Comparison of ENCODE assay signal across 8 mouse cellular contexts in the genomic region with DNA sequence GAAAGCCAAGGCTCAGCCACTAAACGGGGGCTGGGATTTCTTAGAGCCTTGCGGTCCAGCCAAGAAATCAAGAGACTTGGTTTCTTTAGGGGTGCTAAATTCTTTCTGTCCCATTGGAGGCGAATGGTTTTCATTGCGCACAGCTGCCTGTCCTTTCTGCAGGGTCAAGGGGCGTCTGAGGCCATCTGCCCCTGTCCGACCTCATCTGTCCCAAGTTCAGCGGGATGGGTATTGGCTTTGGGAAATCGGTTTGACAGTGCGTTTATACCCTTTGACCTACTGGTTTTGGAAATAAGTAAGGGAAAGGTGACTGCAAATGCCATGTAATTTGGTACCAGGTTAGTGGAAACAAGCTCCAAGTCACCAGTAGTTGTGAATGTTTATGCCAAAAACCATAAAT. TPM values are rescaled to one million over a fixed set of nuclear protein-coding genes. Genes with fewer than 3 reads are reported as not detected.
DNase-seq lines count a peak whose midpoint lies in the region; ATAC-seq and TF ChIP-seq lines count a peak whose summit lies in the region.

No protein-coding gene starts in this region.

- H3K4me3 ChIP-seq in neural tube, embryonic 11.5 days (ENCODE audit: low read depth, low read length): peak overlapping the region; percentile 74
- peak overlapping the region; percentile 73 for H3K4me3 ChIP-seq in limb, embryonic 14.5 days (replicated peaks; ENCODE audit: low read length)
- H3K4me3 ChIP-seq in stomach, postnatal 0 days (ENCODE audit: low read depth, low read length): peak overlapping the region; percentile 67

- no peak overlapping the region for H3K27ac ChIP-seq in neural tube, embryonic 11.5 days (ENCODE audit: low read depth, low read length)
- H3K27ac ChIP-seq in limb, embryonic 14.5 days (replicated peaks; ENCODE audit: low read depth, low read length): peak overlapping the region; percentile 83; the same call in 1 of the 2 replicates
- H3K27ac ChIP-seq in stomach, postnatal 0 days (replicated peaks): peak overlapping the region; percentile 86

- under 1% methylated on average over 9 of the region's 9 CpGs for WGBS in neural tube, embryonic 11.5 days
- 4% methylated on average over 9 of the region's 9 CpGs for WGBS in limb, embryonic 14.5 days
- 1% methylated on average over 9 of the region's 9 CpGs for WGBS in stomach, postnatal 0 days

- H3K36me3 ChIP-seq in neural tube, embryonic 11.5 days (ENCODE audit: control insufficient read depth, insufficient read depth, low read length): peaks cover 9% of the 10 kb centered on the region
- peaks cover 32% of the 10 kb centered on the region for H3K36me3 ChIP-seq in limb, embryonic 14.5 days (ENCODE audit: control insufficient read depth, insufficient read depth, low read length)
- H3K36me3 ChIP-seq in stomach, postnatal 0 days (ENCODE audit: control insufficient read depth, insufficient read depth, low read length): 0 out of 2 replicates have a peak, but pooled peaks cover 3% of the 10 kb centered on the region

- H3K4me2 ChIP-seq in neural tube, embryonic 11.5 days (ENCODE audit: low read depth): peak overlapping the region; percentile 57
- H3K4me2 ChIP-seq in limb, embryonic 14.5 days (replicated peaks; ENCODE audit: low read depth, low read length, severe bottlenecking): peak overlapping the region; percentile 85
- H3K4me2 ChIP-seq in stomach, postnatal 0 days (replicated peaks; ENCODE audit: low read depth): peak overlapping the region; percentile 89

- peak overlapping the region; percentile 62 for H3K9ac ChIP-seq in neural tube, embryonic 11.5 days (ENCODE audit: low read length)
- H3K9ac ChIP-seq in limb, embryonic 14.5 days (ENCODE audit: low read depth, low read length, severe bottlenecking): peak overlapping the region; percentile 73
- peak overlapping the region; percentile 69 for H3K9ac ChIP-seq in stomach, postnatal 0 days (ENCODE audit: low read length)

- no peaks in the 10 kb centered on the region for H3K9me3 ChIP-seq in neural tube, embryonic 11.5 days (ENCODE audit: control insufficient read depth, low read length)
- no peaks in the 10 kb centered on the region for H3K9me3 ChIP-seq in limb, embryonic 14.5 days (ENCODE audit: control insufficient read depth, low read length)
- H3K9me3 ChIP-seq in stomach, postnatal 0 days (ENCODE audit: control insufficient read depth, low read length): no peaks in the 10 kb centered on the region

- no peak for TF ChIP-seq POLR2A in limb, embryonic 14.5 days (IDR thresholded peaks at IDR 0.05; ENCODE audit: borderline replicate concordance, extremely low read depth, insufficient read depth, insufficient read length)

- no peak for TF ChIP-seq CTCF in stomach, postnatal 0 days (IDR thresholded peaks at IDR 0.05; ENCODE audit: low read depth)

- no peak for TF ChIP-seq EP300 in stomach, postnatal 0 days (optimal IDR thresholded peaks at IDR 0.05)

- no peaks in the 10 kb centered on the region for H3K27me3 ChIP-seq in neural tube, embryonic 11.5 days (ENCODE audit: control insufficient read depth, insufficient read depth, low read length)
- H3K27me3 ChIP-seq in limb, embryonic 14.5 days (ENCODE audit: control insufficient read depth, insufficient read depth, low read length): no peaks in the 10 kb centered on the region
- H3K27me3 ChIP-seq in stomach, postnatal 0 days (ENCODE audit: control insufficient read depth, insufficient read depth, low read length): no peaks in the 10 kb centered on the region

- H3K4me1 ChIP-seq in neural tube, embryonic 11.5 days (ENCODE audit: control insufficient read depth, insufficient read depth, low read length): 0 out of 2 replicates have a peak, but pooled peaks cover 3% of the 10 kb centered on the region
- peaks cover 7% of the 10 kb centered on the region for H3K4me1 ChIP-seq in limb, embryonic 14.5 days (ENCODE audit: control insufficient read depth, insufficient read depth, low read length)
- peaks cover 3% of the 10 kb centered on the region; the same call in 1 of the 2 replicates for H3K4me1 ChIP-seq in stomach, postnatal 0 days (replicated peaks; ENCODE audit: control insufficient read depth, insufficient read depth)

- peak; percentile 12; the same call in 1 of the 2 replicates for ATAC-seq in cerebellum, adult (ENCODE audit: insufficient number of reproducible peaks, low FRiP score, low TSS enrichment)
- ATAC-seq in neural tube, embryonic 11.5 days (ENCODE audit: insufficient read depth, low FRiP score, low TSS enrichment): no peak
- ATAC-seq in limb, embryonic 14.5 days (ENCODE audit: low FRiP score, low read depth): no peak
- no peak; the same call in 1 of the 2 replicates for ATAC-seq in stomach, postnatal 0 days (ENCODE audit: low FRiP score, low TSS enrichment)

- no peak for DNase-seq in cerebellum, postnatal 14 days
- no peak for DNase-seq in neural tube, embryonic 11.5 days (ENCODE audit: low spot score)
- DNase-seq in neural tube, embryonic 10.5 days (ENCODE audit: extremely low spot score, low spot score): no peak
- no peak for DNase-seq in limb, embryonic 14.5 days (ENCODE audit: low spot score)
- no peak for DNase-seq in stomach, postnatal 0 days (ENCODE audit: low spot score)
- no peak for DNase-seq in thymus, postnatal 4 days
- DNase-seq in adrenal gland, postnatal 4 days (ENCODE audit: low spot score in 2 of 2): no peak

RNA-seq across cellular contexts. Expression of a gene that starts 0.6 kb away (rescaled TPM):
- 17.8 and 20.0 TPM in 2 replicates for polyA plus RNA-seq in neural tube, embryonic 11.5 days (2014; fragmentation: Nextera tagmentation; extraction: Ambion mirVana)
- 4.9 and 5.0 TPM in 2 replicates for polyA plus RNA-seq in limb, embryonic 14.5 days (2012; rRNA removed)
- polyA plus RNA-seq in limb, embryonic 14.5 days (2014; fragmentation: Nextera tagmentation; extraction: Ambion mirVana): 9.3 and 9.7 TPM in 2 replicates
- 5.5 and 6.2 TPM in 2 replicates for polyA plus RNA-seq in stomach, postnatal 0 days (2015; fragmentation: Nextera tagmentation; extraction: Ambion mirVana)
- total RNA-seq in adrenal gland, postnatal 4 days (2021): 10 to 100 TPM; 17.0 to 17.6 TPM

RNA-seq across cellular contexts. Expression of a gene that starts 32.3 kb away (rescaled TPM):
- 0.80 TPM in 1 of 2 replicates, not detected in the other for polyA plus RNA-seq in neural tube, embryonic 11.5 days (2014; fragmentation: Nextera tagmentation; extraction: Ambion mirVana)
- polyA plus RNA-seq in limb, embryonic 14.5 days (2012; rRNA removed): 0.29 and 0.62 TPM in 2 replicates
- polyA plus RNA-seq in limb, embryonic 14.5 days (2014; fragmentation: Nextera tagmentation; extraction: Ambion mirVana): 0.75 and 0.98 TPM in 2 replicates
- polyA plus RNA-seq in stomach, postnatal 0 days (2015; fragmentation: Nextera tagmentation; extraction: Ambion mirVana): 0.30 TPM in 2 replicates
- 10 to 100 TPM in 1 of 2 experiments, 1 to 10 TPM in 1; 2.1 to 83.8 TPM for total RNA-seq in adrenal gland, postnatal 4 days (2021)

RNA-seq across cellular contexts. Expression of a gene that starts 39.3 kb away (rescaled TPM):
- 2.9 and 4.3 TPM in 2 replicates for polyA plus RNA-seq in neural tube, embryonic 11.5 days (2014; fragmentation: Nextera tagmentation; extraction: Ambion mirVana)
- polyA plus RNA-seq in limb, embryonic 14.5 days (2012; rRNA removed): 21.4 and 22.5 TPM in 2 replicates
- 27.3 and 32.4 TPM in 2 replicates for polyA plus RNA-seq in limb, embryonic 14.5 days (2014; fragmentation: Nextera tagmentation; extraction: Ambion mirVana)
- polyA plus RNA-seq in stomach, postnatal 0 days (2015; fragmentation: Nextera tagmentation; extraction: Ambion mirVana): 10.3 and 12.8 TPM in 2 replicates
- total RNA-seq in adrenal gland, postnatal 4 days (2021): 1 to 10 TPM; 6.0 to 6.7 TPM

RNA-seq across cellular contexts. Expression of a gene that starts 49.9 kb away (rescaled TPM):
- 96.9 and 99.1 TPM in 2 replicates for polyA plus RNA-seq in neural tube, embryonic 11.5 days (2014; fragmentation: Nextera tagmentation; extraction: Ambion mirVana)
- 71.1 and 91.9 TPM in 2 replicates for polyA plus RNA-seq in limb, embryonic 14.5 days (2012; rRNA removed)
- polyA plus RNA-seq in limb, embryonic 14.5 days (2014; fragmentation: Nextera tagmentation; extraction: Ambion mirVana): 78.4 and 81.9 TPM in 2 replicates
- 71.2 and 76.1 TPM in 2 replicates for polyA plus RNA-seq in stomach, postnatal 0 days (2015; fragmentation: Nextera tagmentation; extraction: Ambion mirVana)
- 10 to 100 TPM; 32.4 to 36.2 TPM for total RNA-seq in adrenal gland, postnatal 4 days (2021)

RNA-seq across cellular contexts. Expression of a gene that starts 57.4 kb away (rescaled TPM):
- 1.2 and 1.4 TPM in 2 replicates for polyA plus RNA-seq in neural tube, embryonic 11.5 days (2014; fragmentation: Nextera tagmentation; extraction: Ambion mirVana)
- polyA plus RNA-seq in limb, embryonic 14.5 days (2012; rRNA removed): 0.53 and 1.0 TPM in 2 replicates
- polyA plus RNA-seq in limb, embryonic 14.5 days (2014; fragmentation: Nextera tagmentation; extraction: Ambion mirVana): 0.65 and 0.66 TPM in 2 replicates
- polyA plus RNA-seq in stomach, postnatal 0 days (2015; fragmentation: Nextera tagmentation; extraction: Ambion mirVana): 1.2 and 1.3 TPM in 2 replicates
- 1 to 10 TPM; 1.7 to 2.0 TPM for total RNA-seq in adrenal gland, postnatal 4 days (2021)
